Mouse (Mus musculus) limb, embryonic 14.5 days (tissue): ENCODE measurements around the gene Arpc3. TPM values are rescaled to one million over a fixed set of nuclear protein-coding genes. Genes with fewer than 3 reads are reported as not detected.

Experiments used
- ATAC-seq: fragments of 200-750 bp; cut with Nextera tagmentation; 2 replicates; pipeline ENCODE4 v1.8.0; 2017; ENCODE audit warnings: low read depth, moderate number of reproducible peaks, moderate TSS enrichment; ENCODE audit not compliant: low FRiP score
- DNase-seq: peaks from one replicate; pipeline ENCODE4 v3.0.0-alpha.2; 2015; ENCODE audit warnings: low spot score
- H3K27ac ChIP-seq: fragments of 300-500 bp; sonication (generic); replicated peaks from 2 replicates; pipeline ENCODE4 v1.5.1; 2014; ENCODE audit warnings: low read depth, mild to moderate bottlenecking, low read length, moderate library complexity, mixed read lengths
- H3K27me3 ChIP-seq: fragments of 300-500 bp; sonication (generic); 2 replicates; pipeline ENCODE4 v1.6.1; 2014; ENCODE audit warnings: low read length, mixed read lengths; ENCODE audit not compliant: control insufficient read depth, insufficient read depth
- H3K36me3 ChIP-seq: fragments of 300-500 bp; sonication (generic); 2 replicates; pipeline ENCODE4 v1.6.1; 2014; ENCODE audit warnings: mild to moderate bottlenecking, low read length, moderate library complexity, mixed read lengths; ENCODE audit not compliant: control insufficient read depth, insufficient read depth
- H3K4me1 ChIP-seq: fragments of 300-500 bp; sonication (generic); 2 replicates; pipeline ENCODE4 v1.6.1; 2014; ENCODE audit warnings: antibody characterized with exemption, low read length, mixed read lengths; ENCODE audit not compliant: control insufficient read depth, insufficient read depth
- H3K4me2 ChIP-seq: fragments of 300-500 bp; sonication (generic); replicated peaks from 2 replicates; pipeline ENCODE4 v1.6.1; 2014; ENCODE audit warnings: low read depth, mild to moderate bottlenecking, low read length, moderate library complexity; ENCODE audit not compliant: severe bottlenecking
- H3K4me3 ChIP-seq: fragments of 300-500 bp; sonication (generic); replicated peaks from 2 replicates; pipeline ENCODE4 v1.5.1; 2014; ENCODE audit warnings: low read length
- H3K9ac ChIP-seq: fragments of 300-500 bp; sonication (generic); 2 replicates; pipeline ENCODE4 v1.6.1; 2014; ENCODE audit warnings: mild to moderate bottlenecking, low read depth, low read length, moderate library complexity; ENCODE audit not compliant: severe bottlenecking
- H3K9me3 ChIP-seq: fragments of 300-500 bp; sonication (generic); 2 replicates; pipeline ENCODE4 v1.6.1; 2016; ENCODE audit warnings: low read length; ENCODE audit not compliant: control insufficient read depth
- POLR2A ChIP-seq: fragments of 200-500 bp; IDR thresholded peaks from 2 replicates; pipeline ENCODE4 v1.8.0; 2012; ENCODE audit warnings: inconsistent platforms, mild to moderate bottlenecking, moderate library complexity, borderline replicate concordance; ENCODE audit not compliant: insufficient read depth, insufficient read length; ENCODE audit errors: extremely low read depth
- WGBS: fragments of 180-500 bp; shearing (Covaris S2); extraction: QIAGEN DNeasy Blood & Tissue Kit; methylation state at CpG from one replicate; pipeline ENCODE4 v1.1.7; 2014; 5-methylcytosine and 5-hydroxymethylcytosine counted together
- polyA plus RNA-seq, 2 experiments: library from polyadenylated mRNA; depleted of rRNA in 1 of 2; stranded (reverse) in 1 of 2; unstranded in 1 of 2; fragments of >200 nt; fragmentation: Nextera tagmentation in 1 of 2; extraction: Ambion mirVana in 1 of 2; gene quantifications; 2 replicates each; pipeline versions ENCODE4 v1.2.1 to v1.2.3; 2012 to 2014

The Arpc3 gene
- polyA plus RNA-seq, 2 experiments: 46.2 to 241 TPM

- ATAC-seq: no peak
- no peak overlapping the region for H3K9ac ChIP-seq
- 96% methylated on average over 5 of the region's 5 CpGs for WGBS
Measured at GRCm38 (mm10) chr5:122459335-122459734, 67.7 kb downstream of the Arpc3 start.

DNA sequence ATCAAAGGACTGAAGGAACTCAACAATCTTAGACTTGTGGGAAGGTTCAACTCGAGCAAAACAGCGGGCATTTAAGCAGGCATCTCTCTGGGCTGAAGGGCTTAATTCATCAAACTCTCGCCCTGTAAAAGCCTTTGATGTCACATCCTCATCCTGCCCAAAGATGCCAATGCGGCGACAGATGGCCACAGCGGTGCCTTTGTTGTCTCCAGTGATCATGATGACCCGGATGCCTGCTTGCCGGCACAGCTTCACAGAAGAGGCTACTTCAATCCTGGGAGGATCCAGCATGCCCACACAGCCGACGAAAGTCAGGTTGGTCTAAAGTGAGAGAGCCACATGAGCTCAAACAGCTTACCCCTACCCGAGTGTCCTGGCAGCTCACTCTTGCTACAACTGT, 69.0 kb downstream of the Arpc3 start:
- no peaks in the 10 kb centered on the region for H3K4me1 ChIP-seq
- no peaks in the 10 kb centered on the region for H3K9me3 ChIP-seq
- no peak overlapping the region for H3K27ac ChIP-seq
- no peak overlapping the region for H3K9ac ChIP-seq
- no peak for DNase-seq
- no peak for TF ChIP-seq POLR2A
- peaks cover 98% of the 10 kb centered on the region for H3K36me3 ChIP-seq
- H3K4me3 ChIP-seq: no peak overlapping the region
- 78% methylated on average over 11 of the region's 11 CpGs for WGBS
- ATAC-seq: no peak
- H3K4me2 ChIP-seq: no peak overlapping the region
- no peaks in the 10 kb centered on the region for H3K27me3 ChIP-seq

More at GRCm38 (mm10) chr5:122459335-122459734, 67.7 kb downstream of the Arpc3 start:
- Histone ChIP-seq H3K4me3 (no peak overlapping the region), H3K27ac (no peak overlapping the region), H3K36me3 (peaks cover 99% of the 10 kb centered on the region), H3K9me3 (no peaks in the 10 kb centered on the region), H3K27me3 (no peaks in the 10 kb centered on the region), H3K4me1 (no peaks in the 10 kb centered on the region), H3K4me2 (no peak overlapping the region)
- TF ChIP-seq POLR2A: no peak
- DNase-seq: no peak

GRCm38 (mm10) chr5:122461431-122461830, 69.8 kb downstream of the Arpc3 start:
- Histone ChIP-seq H3K27ac (no peak overlapping the region), H3K27me3 (no peaks in the 10 kb centered on the region), H3K4me3 (no peak overlapping the region), H3K9me3 (no peaks in the 10 kb centered on the region), H3K36me3 (peaks cover 99% of the 10 kb centered on the region), H3K4me1 (no peaks in the 10 kb centered on the region), H3K4me2 (no peak overlapping the region), H3K9ac (no peak overlapping the region)
- DNase-seq: no peak
- 95% methylated on average over 9 of the region's 9 CpGs for WGBS
- ATAC-seq: no peak
- no peak for TF ChIP-seq POLR2A

Other genes with a start within 250 kb of the Arpc3 start
- 273 and 275 TPM in 2 replicates for gene Ppp1cc, start 233.6 kb upstream of the Arpc3 start, polyA plus RNA-seq (2012; rRNA removed)
- 234 TPM in 2 replicates for gene Ppp1cc, start 233.6 kb upstream of the Arpc3 start, polyA plus RNA-seq (2014; fragmentation: Nextera tagmentation; extraction: Ambion mirVana)
- 9.6 and 10.4 TPM in 2 replicates for gene Hvcn1, start 185.1 kb upstream of the Arpc3 start, polyA plus RNA-seq (2012; rRNA removed)
- gene Hvcn1, start 185.1 kb upstream of the Arpc3 start, polyA plus RNA-seq (2014; fragmentation: Nextera tagmentation; extraction: Ambion mirVana): 8.6 and 8.9 TPM in 2 replicates
- 28.3 and 38.3 TPM in 2 replicates for gene Tctn1, start 127.4 kb upstream of the Arpc3 start, polyA plus RNA-seq (2012; rRNA removed)
- 5.5 TPM in 2 replicates for gene Tctn1, start 127.4 kb upstream of the Arpc3 start, polyA plus RNA-seq (2014; fragmentation: Nextera tagmentation; extraction: Ambion mirVana)
- gene Pptc7, start 107.5 kb upstream of the Arpc3 start, polyA plus RNA-seq (2012; rRNA removed): 11.5 and 13.7 TPM in 2 replicates
- 7.6 and 8.9 TPM in 2 replicates for gene Pptc7, start 107.5 kb upstream of the Arpc3 start, polyA plus RNA-seq (2014; fragmentation: Nextera tagmentation; extraction: Ambion mirVana)
- 17.3 and 19.1 TPM in 2 replicates for gene Rad9b, start 37.6 kb upstream of the Arpc3 start, polyA plus RNA-seq (2012; rRNA removed)
- gene Rad9b, start 37.6 kb upstream of the Arpc3 start, polyA plus RNA-seq (2014; fragmentation: Nextera tagmentation; extraction: Ambion mirVana): 9.7 and 10.0 TPM in 2 replicates
- gene Vps29, start 37.5 kb upstream of the Arpc3 start, polyA plus RNA-seq (2012; rRNA removed): 90.6 and 106 TPM in 2 replicates
- 212 and 216 TPM in 2 replicates for gene Vps29, start 37.5 kb upstream of the Arpc3 start, polyA plus RNA-seq (2014; fragmentation: Nextera tagmentation; extraction: Ambion mirVana)
- gene Gpn3, start 20.0 kb upstream of the Arpc3 start, polyA plus RNA-seq (2012; rRNA removed): 73.1 and 74.2 TPM in 2 replicates
- gene Gpn3, start 20.0 kb upstream of the Arpc3 start, polyA plus RNA-seq (2014; fragmentation: Nextera tagmentation; extraction: Ambion mirVana): 63.4 and 64.1 TPM in 2 replicates
- gene Fam216a, start 19.5 kb upstream of the Arpc3 start, polyA plus RNA-seq (2012; rRNA removed): 79.1 and 80.4 TPM in 2 replicates
- 78.1 and 82.8 TPM in 2 replicates for gene Fam216a, start 19.5 kb upstream of the Arpc3 start, polyA plus RNA-seq (2014; fragmentation: Nextera tagmentation; extraction: Ambion mirVana)
- gene Anapc7, start 29.8 kb downstream of the Arpc3 start, polyA plus RNA-seq (2012; rRNA removed): 44.8 and 49.8 TPM in 2 replicates
- 27.6 and 31.2 TPM in 2 replicates for gene Anapc7, start 29.8 kb downstream of the Arpc3 start, polyA plus RNA-seq (2014; fragmentation: Nextera tagmentation; extraction: Ambion mirVana)
- gene Atp2a2, start 110.3 kb downstream of the Arpc3 start, polyA plus RNA-seq (2012; rRNA removed): 96.7 and 99.0 TPM in 2 replicates
- 36.5 and 39.7 TPM in 2 replicates for gene Atp2a2, start 110.3 kb downstream of the Arpc3 start, polyA plus RNA-seq (2014; fragmentation: Nextera tagmentation; extraction: Ambion mirVana)
- gene Ift81, start 222.6 kb downstream of the Arpc3 start, polyA plus RNA-seq (2012; rRNA removed): 14.9 and 17.2 TPM in 2 replicates
- 32.7 and 41.0 TPM in 2 replicates for gene Ift81, start 222.6 kb downstream of the Arpc3 start, polyA plus RNA-seq (2014; fragmentation: Nextera tagmentation; extraction: Ambion mirVana)